In the genomic region with DNA sequence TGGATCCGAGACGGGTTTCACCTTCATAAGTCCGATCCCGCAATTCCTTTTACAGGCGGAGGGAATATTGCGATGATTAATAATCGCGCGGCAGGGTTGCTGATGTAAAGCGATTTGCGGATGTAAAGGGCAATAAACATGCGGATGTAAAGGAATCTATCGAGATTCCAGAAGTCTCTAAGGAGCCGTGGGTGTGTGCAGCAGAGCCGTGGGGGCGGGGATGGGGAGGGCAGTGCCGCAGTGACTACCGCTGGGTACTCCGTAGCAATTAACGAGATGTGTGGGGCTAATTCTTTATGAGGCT, we compare ENCODE assay signal across 8 mouse cellular contexts. TPM values are rescaled to one million over a fixed set of nuclear protein-coding genes. Genes with fewer than 3 reads are reported as not detected.
DNase-seq lines count a peak whose midpoint lies in the region; ATAC-seq and TF ChIP-seq lines count a peak whose summit lies in the region.

No protein-coding gene starts in this region.

- in situ Hi-C loops in ES-E14 (cut with MboI; ENCODE audit: low sequenced_read_pairs in 2 of 2, unreplicated experiment in 2 of 2): loop anchor here (10.0 kb wide), 2 partner anchors 122 to 142 kb away; no protein-coding TSS in a partner anchor

- H3K4me2 ChIP-seq in forebrain, embryonic 11.5 days (ENCODE audit: low read depth, low read length, severe bottlenecking): peak overlapping the region; percentile 77
- peak overlapping the region; percentile 85 for H3K4me2 ChIP-seq in kidney, embryonic 14.5 days (replicated peaks; ENCODE audit: low read depth, low read length)

- no peak; the same call in 1 of the 2 replicates for ATAC-seq in forebrain, embryonic 11.5 days (replicated peaks; ENCODE audit: low FRiP score)
- no peak for ATAC-seq in kidney, embryonic 14.5 days (ENCODE audit: low FRiP score, low TSS enrichment)

- H3K4me3 ChIP-seq in gastrocnemius, adult 2 months: peak overlapping the region; percentile 93
- peak overlapping the region; percentile 63 to 72; a peak in 2 of 4 replicates for H3K4me3 ChIP-seq in ES-E14 (ENCODE audit: insufficient read depth in 1 of 2, low read depth in 1 of 2, low read length in 2 of 2, poor library complexity in 1 of 2, severe bottlenecking in 1 of 2)
- peak overlapping the region; percentile 40 for H3K4me3 ChIP-seq in forebrain, embryonic 11.5 days (ENCODE audit: low read depth, low read length)
- H3K4me3 ChIP-seq in kidney, embryonic 14.5 days (ENCODE audit: low read length): peak overlapping the region; percentile 58
- peak overlapping the region; percentile 62 for H3K4me3 ChIP-seq in macrophage (ENCODE audit: inconsistent target)

- no peaks in the 10 kb centered on the region for H3K79me2 ChIP-seq in macrophage (ENCODE audit: inconsistent target)

- under 1% methylated on average over 20 of the region's 20 CpGs for WGBS in forebrain, embryonic 11.5 days
- under 1% methylated on average over 20 of the region's 20 CpGs for WGBS in kidney, embryonic 14.5 days
- 0% methylated on average over 20 of the region's 20 CpGs for WGBS in macrophage (ENCODE audit: missing documents)

- H3K9me3 ChIP-seq in ES-E14 (ENCODE audit: control insufficient read depth, insufficient read depth, low read depth, low read length): no peaks in the 10 kb centered on the region
- no peaks in the 10 kb centered on the region for H3K9me3 ChIP-seq in forebrain, embryonic 11.5 days (ENCODE audit: control insufficient read depth, low read length)
- no peaks in the 10 kb centered on the region for H3K9me3 ChIP-seq in kidney, embryonic 14.5 days (ENCODE audit: control insufficient read depth, low read length)

- no peaks in the 10 kb centered on the region for H3K27me3 ChIP-seq in forebrain, embryonic 11.5 days (ENCODE audit: control insufficient read depth, insufficient read depth, low read length)
- H3K27me3 ChIP-seq in kidney, embryonic 14.5 days (ENCODE audit: control insufficient read depth, insufficient read depth, low read length): no peaks in the 10 kb centered on the region

- intact Hi-C loops in gastrocnemius, adult 2 months (cut with DNase I): loop anchor here (1.0 to 10.0 kb wide), 2 partner anchors 140 to 342 kb away; no protein-coding TSS in a partner anchor

- no peak overlapping the region for H3K9ac ChIP-seq in ES-E14 (ENCODE audit: insufficient read depth, low read depth, low read length, poor library complexity, severe bottlenecking)
- H3K9ac ChIP-seq in forebrain, embryonic 11.5 days (ENCODE audit: low read length): peak overlapping the region; percentile 18; the same call in 1 of the 2 replicates
- peak overlapping the region; percentile 62; the same call in 1 of the 2 replicates for H3K9ac ChIP-seq in kidney, embryonic 14.5 days (ENCODE audit: low read depth, low read length)

- no peak for DNase-seq in gastrocnemius, adult 2 months
- DNase-seq in gastrocnemius, adult 18-20 months (ENCODE audit: low spot score): no peak
- no peak for DNase-seq in ES-E14 (ENCODE audit: low read depth, low spot score)
- peak; percentile 78 for DNase-seq in forebrain, embryonic 11.5 days (ENCODE audit: low spot score)
- DNase-seq in thymus, postnatal 36 days: peak; percentile 22 to 23
- no peak for DNase-seq in T-cell, adult 2 months (ENCODE audit: low spot score)

- H3K36me3 ChIP-seq in ES-E14 (ENCODE audit: control insufficient read depth, insufficient read depth, low read length, poor library complexity, severe bottlenecking) (no peaks in the 10 kb centered on the region), macrophage (ENCODE audit: inconsistent target) (no peaks in the 10 kb centered on the region)
- H3K36me3 ChIP-seq in forebrain, embryonic 11.5 days (ENCODE audit: control insufficient read depth, insufficient read depth, low read length): no peaks in the 10 kb centered on the region
- no peaks in the 10 kb centered on the region for H3K36me3 ChIP-seq in kidney, embryonic 14.5 days (ENCODE audit: control insufficient read depth, insufficient read depth, low read length)

- H3K4me1 ChIP-seq in ES-E14 (ENCODE audit: control insufficient read depth in 2 of 2, insufficient read depth in 2 of 2, low read length in 2 of 2, poor library complexity in 1 of 2): peaks cover 0 to 5% of the 10 kb centered on the region in 2 experiments; a peak in 1 of 4 replicates
- H3K4me1 ChIP-seq in forebrain, embryonic 11.5 days (replicated peaks; ENCODE audit: control insufficient read depth, insufficient read depth, low read length): no peaks in the 10 kb centered on the region; the same call in 1 of the 2 replicates
- H3K4me1 ChIP-seq in kidney, embryonic 14.5 days (ENCODE audit: control insufficient read depth, insufficient read depth, low read length): peaks cover 17% of the 10 kb centered on the region

- no peak for TF ChIP-seq CTCF in gastrocnemius, adult 2 months (IDR thresholded peaks at IDR 0.05)

- peak overlapping the region; percentile 95 for H3K27ac ChIP-seq in gastrocnemius, adult 2 months
- H3K27ac ChIP-seq in ES-E14 (ENCODE audit: insufficient read depth, low read depth, low read length, poor library complexity, severe bottlenecking) (no peak overlapping the region), macrophage (peak overlapping the region; percentile 85)
- H3K27ac ChIP-seq in forebrain, embryonic 11.5 days (ENCODE audit: low read depth, low read length): no peak overlapping the region
- no peak overlapping the region for H3K27ac ChIP-seq in kidney, embryonic 14.5 days (ENCODE audit: low read depth, low read length)

TF ChIP-seq in ES-E14, 5 proteins besides CTCF, POLR2A, EP300 and RAD21:
- TF ChIP-seq HCFC1 (IDR thresholded peaks at IDR 0.05; ENCODE audit: borderline replicate concordance, insufficient read depth, low read length) (no peak), ZC3H11A (IDR thresholded peaks at IDR 0.05; ENCODE audit: borderline replicate concordance, low read depth, low read length) (no peak), MAFK (IDR thresholded peaks at IDR 0.05; ENCODE audit: insufficient read depth, low read depth, low read length) (no peak), ZNF384 (IDR thresholded peaks at IDR 0.05; ENCODE audit: low read depth, low read length) (no peak), CHD2 (IDR thresholded peaks at IDR 0.05; ENCODE audit: low read depth, low read length) (no peak)

RNA-seq across cellular contexts. Expression of a gene that starts 13.0 kb away (rescaled TPM):
- total RNA-seq in gastrocnemius, adult 2 months (2021): 1 to 10 TPM; 3.6 to 8.7 TPM
- 10 to 100 TPM in 1 of 2 experiments, 1 to 10 TPM in 1; 6.5 to 69.9 TPM for total RNA-seq in gastrocnemius, adult 18-20 months (2021)
- 10.3 and 10.6 TPM in 2 replicates for total RNA-seq in ES-E14 (2012; rRNA removed)
- 0.57 and 1.1 TPM in 2 replicates for polyA plus RNA-seq in forebrain, embryonic 11.5 days (2014; fragmentation: Nextera tagmentation; extraction: Ambion mirVana)
- 1.6 and 3.0 TPM in 2 replicates for polyA plus RNA-seq in kidney, embryonic 14.5 days (2014; fragmentation: Nextera tagmentation; extraction: Ambion mirVana)
- total RNA-seq in macrophage (2018; cell fraction: chromatin; rRNA removed): 1,000 to 10,000 TPM in 2 of 26 experiments, 100 to 1,000 TPM in 11, 10 to 100 TPM in 13; 13.7 to 1,974 (median 105) TPM
- total RNA-seq in macrophage (2018; cell fraction: cytosol; rRNA removed): 1,000 to 10,000 TPM in 4 of 26 experiments, 100 to 1,000 TPM in 13, 10 to 100 TPM in 9; 10.4 to 2,234 (median 166) TPM
- total RNA-seq in macrophage (2018; cell fraction: nucleus; rRNA removed): 1,000 to 10,000 TPM in 3 of 26 experiments, 100 to 1,000 TPM in 13, 10 to 100 TPM in 10; 15.4 to 1,140 (median 154) TPM
- 18.1 to 88.1 TPM (median 21.8 TPM) in 3 replicates for polyA plus RNA-seq in macrophage (2018)

Comparison
In these comparisons a context has a peak if more than half of its experiments do, and no peak if none do; other contexts are left out.
1. DNase-seq: peak in forebrain, embryonic 11.5 days (single experiment) and thymus, postnatal 36 days (2 of 2); none in gastrocnemius, adult 2 months (single experiment), gastrocnemius, adult 18-20 months (single experiment), ES-E14 (single experiment) and T-cell, adult 2 months (single experiment).
2. H3K27ac ChIP-seq: peak in gastrocnemius, adult 2 months (single experiment) and macrophage (single experiment); none in ES-E14 (single experiment), forebrain, embryonic 11.5 days (single experiment) and kidney, embryonic 14.5 days (single experiment).
3. H3K4me3 ChIP-seq: peak in every context shown above with its lines; median percentile 93 in gastrocnemius, adult 2 months; 68 in ES-E14; 62 in macrophage; 58 in kidney, embryonic 14.5 days; 40 in forebrain, embryonic 11.5 days.